Mouse (Mus musculus): ENCODE measurements around the gene Gm4353.

GRCm38 (mm10) chr7:116036591-116037555, 47.6 kb downstream of the Gm4353 start:
- TF ChIP-seq CTCF (IDR thresholded peaks at IDR 0.05; ENCODE audit: extremely low read depth, insufficient read depth, insufficient read length, insufficient replicate concordance) (no peak), POLR2A (IDR thresholded peaks at IDR 0.05; ENCODE audit: low read depth, low read length) (no peak)

Measured in spleen, adult 2 months (tissue).